Comparison of ENCODE assay signal across 8 mouse cellular contexts in genomic region chr13:81641289-81642045, GRCm38 (mm10). TPM values are rescaled to one million over a fixed set of nuclear protein-coding genes. Genes with fewer than 3 reads are reported as not detected.
DNase-seq lines count a peak whose midpoint lies in the region; ATAC-seq and TF ChIP-seq lines count a peak whose summit lies in the region.

No protein-coding gene starts in this region.

- H3K27me3 ChIP-seq in thymus, adult 2 months (ENCODE audit: control insufficient read depth, insufficient read depth, low read length) = no peaks in the 10 kb centered on the region
- no peaks in the 10 kb centered on the region for H3K27me3 ChIP-seq in forebrain, embryonic 16.5 days (replicated peaks; ENCODE audit: control insufficient read depth, insufficient read depth, low read length)
- no peaks in the 10 kb centered on the region for H3K27me3 ChIP-seq in intestine, embryonic 15.5 days (replicated peaks)
- H3K27me3 ChIP-seq in midbrain, postnatal 0 days (ENCODE audit: insufficient read depth, low read length) = no peaks in the 10 kb centered on the region

- no peak for TF ChIP-seq CTCF in thymus, adult 2 months (IDR thresholded peaks at IDR 0.05; ENCODE audit: borderline replicate concordance, control insufficient read depth, extremely low read depth, insufficient read depth, low read length, poor library complexity)
- peak; percentile 90 for TF ChIP-seq CTCF in midbrain, postnatal 0 days (IDR thresholded peaks at IDR 0.05)

- peak; percentile 78 for ATAC-seq in forebrain, embryonic 16.5 days
- ATAC-seq in intestine, embryonic 15.5 days = no peak
- peak; percentile 49; the same call in 1 of the 2 replicates for ATAC-seq in midbrain, postnatal 0 days (ENCODE audit: low FRiP score)

- DNase-seq in thymus, adult 2 months = peak; percentile 33
- DNase-seq in thymus, adult 18-20 months = no peak
- DNase-seq in cerebellum, adult 8-10 months = peak; percentile 54
- peak; percentile 71 for DNase-seq in liver
- DNase-seq in midbrain, postnatal 0 days (ENCODE audit: low spot score) = peak; percentile 77
- peak; percentile 39 for DNase-seq in thymus, postnatal 25 days

- H3K9ac ChIP-seq in forebrain, embryonic 16.5 days (replicated peaks; ENCODE audit: low read depth, low read length) = peak overlapping the region; percentile 41
- no peak overlapping the region for H3K9ac ChIP-seq in intestine, embryonic 15.5 days
- no peak overlapping the region for H3K9ac ChIP-seq in midbrain, postnatal 0 days (replicated peaks; ENCODE audit: low read length, poor library complexity, severe bottlenecking)

- H3K4me2 ChIP-seq in forebrain, embryonic 16.5 days (ENCODE audit: low read length) = peak overlapping the region; percentile 47
- H3K4me2 ChIP-seq in intestine, embryonic 15.5 days (replicated peaks) = peak overlapping the region; percentile 49
- H3K4me2 ChIP-seq in midbrain, postnatal 0 days (ENCODE audit: low read depth, low read length, poor library complexity, severe bottlenecking) = peak overlapping the region; percentile 36

- no peaks in the 10 kb centered on the region for H3K36me3 ChIP-seq in thymus, adult 2 months (ENCODE audit: control insufficient read depth, insufficient read depth, low read length)
- no peaks in the 10 kb centered on the region for H3K36me3 ChIP-seq in forebrain, embryonic 16.5 days (ENCODE audit: control insufficient read depth, insufficient read depth)
- no peaks in the 10 kb centered on the region for H3K36me3 ChIP-seq in intestine, embryonic 15.5 days
- H3K36me3 ChIP-seq in midbrain, postnatal 0 days (ENCODE audit: insufficient read depth, low read length) = no peaks in the 10 kb centered on the region

- 22% methylated on average over 8 of the region's 8 CpGs for WGBS in thymus, adult 2 months
- 3% methylated on average over 8 of the region's 8 CpGs for WGBS in forebrain, embryonic 16.5 days
- WGBS in intestine, embryonic 15.5 days = 15% methylated on average over 7 of the region's 8 CpGs
- WGBS in midbrain, postnatal 0 days = 9% methylated on average over 8 of the region's 8 CpGs

- no peak overlapping the region for H3K4me3 ChIP-seq in thymus, adult 2 months (ENCODE audit: control insufficient read depth, insufficient read depth, low read length)
- H3K4me3 ChIP-seq in forebrain, embryonic 16.5 days (replicated peaks; ENCODE audit: low read length) = peak overlapping the region; percentile 20; the same call in 1 of the 2 replicates
- no peak overlapping the region for H3K4me3 ChIP-seq in intestine, embryonic 15.5 days (replicated peaks)
- 0 out of 2 replicates have a peak overlapping the region, but pooled peaks have one; percentile 12 for H3K4me3 ChIP-seq in midbrain, postnatal 0 days (ENCODE audit: low read depth, low read length)

- H3K27ac ChIP-seq in thymus, adult 2 months (ENCODE audit: control insufficient read depth, insufficient read depth, low read length) = no peak overlapping the region
- peak overlapping the region; percentile 28; the same call in 1 of the 2 replicates for H3K27ac ChIP-seq in forebrain, embryonic 16.5 days (ENCODE audit: low read length)
- H3K27ac ChIP-seq in intestine, embryonic 15.5 days = no peak overlapping the region
- no peak overlapping the region for H3K27ac ChIP-seq in midbrain, postnatal 0 days (ENCODE audit: low read depth, low read length)

- H3K4me1 ChIP-seq in thymus, adult 2 months (replicated peaks; ENCODE audit: control insufficient read depth, insufficient read depth, low read length) = no peaks in the 10 kb centered on the region
- H3K4me1 ChIP-seq in forebrain, embryonic 16.5 days (replicated peaks; ENCODE audit: control insufficient read depth, insufficient read depth, low read length) = peaks cover 4% of the 10 kb centered on the region; the same call in 1 of the 2 replicates
- H3K4me1 ChIP-seq in intestine, embryonic 15.5 days (replicated peaks) = 0 out of 2 replicates have a peak, but pooled peaks cover 2% of the 10 kb centered on the region
- H3K4me1 ChIP-seq in midbrain, postnatal 0 days (ENCODE audit: insufficient read depth, low read length) = no peaks in the 10 kb centered on the region

- no peaks in the 10 kb centered on the region for H3K9me3 ChIP-seq in forebrain, embryonic 16.5 days (ENCODE audit: control insufficient read depth, low read length)
- H3K9me3 ChIP-seq in intestine, embryonic 15.5 days = no peaks in the 10 kb centered on the region
- H3K9me3 ChIP-seq in midbrain, postnatal 0 days (ENCODE audit: low read length) = no peaks in the 10 kb centered on the region

- no peak for TF ChIP-seq POLR2A in thymus, adult 2 months (IDR thresholded peaks at IDR 0.05; ENCODE audit: control insufficient read depth, extremely low read depth, insufficient read depth, low read length, poor library complexity)

RNA-seq across cellular contexts. Expression of gene Adgrv1, which starts 8.5 kb away (rescaled TPM):
- polyA plus RNA-seq in thymus, adult 2 months (2012; rRNA removed) = 0.24 and 0.27 TPM in 2 replicates
- 11.5 and 14.2 TPM in 2 replicates for polyA plus RNA-seq in forebrain, embryonic 16.5 days (2015; fragmentation: Nextera tagmentation; extraction: Ambion mirVana)
- polyA plus RNA-seq in intestine, embryonic 15.5 days (2015; fragmentation: Nextera tagmentation; extraction: Ambion mirVana) = 0.82 and 0.83 TPM in 2 replicates
- total RNA-seq in midbrain, postnatal 0 days (2014; rRNA removed) = 6.8 and 13.2 TPM in 2 replicates
- polyA plus RNA-seq in midbrain, postnatal 0 days (2015; fragmentation: Nextera tagmentation; extraction: Ambion mirVana) = 2.7 and 3.9 TPM in 2 replicates

RNA-seq across cellular contexts. Expression of gene Lysmd3, which starts 16.0 kb away (rescaled TPM):
- polyA plus RNA-seq in thymus, adult 2 months (2012; rRNA removed) = 11.1 and 13.7 TPM in 2 replicates
- polyA plus RNA-seq in forebrain, embryonic 16.5 days (2015; fragmentation: Nextera tagmentation; extraction: Ambion mirVana) = 20.3 and 27.9 TPM in 2 replicates
- polyA plus RNA-seq in intestine, embryonic 15.5 days (2015; fragmentation: Nextera tagmentation; extraction: Ambion mirVana) = 24.4 and 25.2 TPM in 2 replicates
- total RNA-seq in midbrain, postnatal 0 days (2014; rRNA removed) = 15.6 and 27.1 TPM in 2 replicates
- polyA plus RNA-seq in midbrain, postnatal 0 days (2015; fragmentation: Nextera tagmentation; extraction: Ambion mirVana) = 11.2 and 13.7 TPM in 2 replicates

Comparison
In these comparisons a context has a peak if more than half of its experiments do, and no peak if none do; other contexts are left out.
1. DNase-seq: peak in thymus, adult 2 months (single experiment), cerebellum, adult 8-10 months (single experiment), liver (single experiment), midbrain, postnatal 0 days (single experiment) and thymus, postnatal 25 days (single experiment); none in thymus, adult 18-20 months (0 of 2).
2. H3K4me3 ChIP-seq: peak in forebrain, embryonic 16.5 days (single experiment) and midbrain, postnatal 0 days (single experiment); none in thymus, adult 2 months (single experiment) and intestine, embryonic 15.5 days (single experiment).
3. Peak in every context shown above with its lines, with median percentiles within 50 percentile points of each other: H3K4me2 ChIP-seq.